Mouse (Mus musculus) heart, embryonic 10.5 days (tissue): ENCODE data around the gene Camk2g. TPM values are rescaled to one million over a fixed set of nuclear protein-coding genes. Genes with fewer than 3 reads are reported as not detected.

Source experiments
- DNase-seq: peaks from one replicate; pipeline ENCODE4 v3.0.0-alpha.2; 2017; ENCODE audit warnings: low spot score
- H3K27ac ChIP-seq: fragments of 300-500 bp; sonication (generic); 2 replicates; pipeline ENCODE4 v1.5.1; 2016; ENCODE audit warnings: mild to moderate bottlenecking
- H3K27me3 ChIP-seq: fragments of 300-500 bp; sonication (generic); 2 replicates; pipeline ENCODE4 v1.6.1; 2016; ENCODE audit warnings: mild to moderate bottlenecking; ENCODE audit not compliant: poor library complexity, insufficient read depth, severe bottlenecking
- H3K36me3 ChIP-seq: fragments of 300-500 bp; sonication (generic); 2 replicates; pipeline ENCODE4 v1.6.1; 2016; ENCODE audit warnings: mild to moderate bottlenecking, moderate library complexity
- H3K4me1 ChIP-seq: fragments of 300-500 bp; sonication (generic); 2 replicates; pipeline ENCODE4 v1.6.1; 2016; ENCODE audit warnings: mild to moderate bottlenecking
- H3K4me3 ChIP-seq: fragments of 300-500 bp; sonication (generic); 2 replicates; pipeline ENCODE4 v1.5.1; 2016; ENCODE audit warnings: mild to moderate bottlenecking, moderate library complexity
- H3K9me3 ChIP-seq: fragments of 300-500 bp; sonication (generic); 2 replicates; pipeline ENCODE4 v1.6.1; 2016; ENCODE audit warnings: mild to moderate bottlenecking, moderate library complexity
- WGBS: fragments of 180-500 bp; shearing (Covaris S2); methylation state at CpG from one replicate; pipeline ENCODE4 v1.1.7; 2016; 5-methylcytosine and 5-hydroxymethylcytosine counted together
- polyA plus RNA-seq: library from polyadenylated mRNA; unstranded; fragments of >200 nt; fragmentation: Nextera tagmentation; extraction: Ambion mirVana; gene quantifications from 2 replicates; pipeline ENCODE4 v1.2.1, GENCODE M21; 2016

Camk2g gene
- polyA plus RNA-seq, 1 experiment from 2014 or later: 65.3 TPM

DNA sequence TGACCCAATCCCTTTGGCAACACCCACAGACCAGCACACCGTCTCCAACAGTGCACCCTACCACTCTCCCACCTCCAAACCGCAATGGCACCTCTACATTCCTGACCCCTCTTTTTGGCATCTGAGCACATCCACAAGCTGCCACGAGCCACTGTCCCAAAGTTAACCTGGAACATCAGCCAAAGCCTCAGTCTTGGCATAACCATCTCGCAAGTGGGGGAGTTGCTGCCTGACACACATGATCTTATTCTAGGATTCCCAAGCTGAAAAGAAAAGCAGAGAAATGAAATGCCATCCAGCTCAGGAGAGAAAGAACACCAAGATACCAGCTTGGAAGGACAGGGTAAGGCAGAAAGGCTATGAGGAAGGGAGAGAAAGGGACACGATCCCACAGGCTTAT is 3.4 kb downstream of the Camk2g start:
- Histone ChIP-seq H3K36me3 (peaks cover 63% of the 10 kb centered on the region), H3K9me3 (no peaks in the 10 kb centered on the region), H3K4me1 (peaks cover 75% of the 10 kb centered on the region), H3K27me3 (no peaks in the 10 kb centered on the region), H3K27ac (no peak overlapping the region), H3K4me3 (no peak overlapping the region)
- DNase-seq: no peak
- WGBS: 89% methylated on average over 5 of the region's 5 CpGs

DNA sequence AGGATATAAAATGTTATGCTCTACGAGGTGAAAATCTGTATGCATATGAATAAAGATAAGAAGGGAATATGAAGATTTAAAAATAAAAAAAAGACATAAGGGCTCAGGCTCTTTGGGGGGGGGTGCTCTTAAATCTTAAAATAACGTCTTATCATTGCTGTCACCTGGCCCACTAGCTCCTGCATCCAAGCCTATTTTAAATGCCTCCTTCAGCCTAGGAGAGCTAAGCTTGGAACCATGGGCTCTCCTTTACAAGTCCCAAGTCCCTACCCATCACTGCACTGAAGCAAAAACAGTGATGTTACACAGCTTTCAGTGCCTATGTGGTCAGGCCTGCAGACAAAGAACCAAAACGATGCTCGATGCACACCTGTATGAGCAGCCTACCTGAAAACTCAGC is 4.3 kb downstream of the Camk2g start:
- Histone ChIP-seq H3K27ac (no peak overlapping the region), H3K36me3 (peaks cover 72% of the 10 kb centered on the region), H3K27me3 (no peaks in the 10 kb centered on the region), H3K4me1 (peaks cover 75% of the 10 kb centered on the region), H3K4me3 (no peak overlapping the region), H3K9me3 (no peaks in the 10 kb centered on the region)
- DNase-seq: no peak
- WGBS: 89% methylated on average over 4 of the region's 4 CpGs

DNA sequence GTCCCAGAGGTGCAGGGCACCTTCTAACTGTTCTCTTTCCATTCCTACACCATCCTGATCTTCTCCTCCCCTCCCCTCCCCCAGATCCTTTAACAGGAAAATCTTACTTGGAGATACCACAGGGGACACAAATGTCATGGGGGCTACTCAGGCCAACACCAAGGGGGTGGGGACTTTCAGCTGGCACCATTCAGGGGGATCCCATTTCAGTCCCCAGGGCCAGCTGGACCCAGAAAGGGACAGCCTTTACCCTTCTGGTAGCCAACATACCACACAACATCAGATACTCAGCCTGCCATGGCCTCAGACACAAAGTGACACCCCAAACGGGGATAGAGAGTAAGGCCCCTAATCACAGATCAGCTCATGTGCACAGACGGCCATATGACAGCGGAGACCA is 5.7 kb downstream of the Camk2g start:
- H3K27ac ChIP-seq: 0 out of 2 replicates have a peak overlapping the region, but pooled peaks have one; percentile 83
- 76% methylated on average over 3 of the region's 3 CpGs for WGBS
- peaks cover 86% of the 10 kb centered on the region for H3K36me3 ChIP-seq
- no peak overlapping the region for H3K4me3 ChIP-seq
- no peaks in the 10 kb centered on the region for H3K27me3 ChIP-seq
- no peaks in the 10 kb centered on the region for H3K9me3 ChIP-seq
- peaks cover 76% of the 10 kb centered on the region for H3K4me1 ChIP-seq
- DNase-seq: no peak

DNA sequence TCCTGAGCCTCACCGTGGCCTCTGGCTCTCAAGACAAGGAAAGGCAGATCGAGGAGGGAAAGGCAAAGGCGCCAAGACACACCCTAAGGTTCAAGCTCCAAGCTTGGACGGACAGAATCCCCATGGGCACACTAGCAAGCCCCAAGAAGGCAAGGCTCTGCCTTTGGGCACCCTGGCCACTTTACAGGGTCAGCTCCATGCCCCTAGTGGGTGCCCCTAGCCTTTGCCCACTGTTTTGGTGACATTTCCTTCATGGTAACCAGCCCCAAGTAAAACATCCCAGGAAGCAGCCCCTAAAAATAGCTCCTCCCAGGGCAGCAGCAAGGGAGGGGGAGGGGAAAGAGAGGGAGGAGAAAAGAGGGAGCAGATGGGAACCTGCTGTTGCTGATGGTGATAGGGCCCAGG is 7.3 kb downstream of the Camk2g start:
- Histone ChIP-seq H3K9me3 (no peaks in the 10 kb centered on the region), H3K4me1 (peaks cover 67% of the 10 kb centered on the region), H3K27me3 (no peaks in the 10 kb centered on the region), H3K4me3 (0 out of 2 replicates have a peak overlapping the region, but pooled peaks have one; percentile 32), H3K36me3 (peaks cover 91% of the 10 kb centered on the region), H3K27ac (peak overlapping the region; percentile 83)
- 61% methylated on average over 4 of the region's 4 CpGs for WGBS
- DNase-seq: no peak

DNA sequence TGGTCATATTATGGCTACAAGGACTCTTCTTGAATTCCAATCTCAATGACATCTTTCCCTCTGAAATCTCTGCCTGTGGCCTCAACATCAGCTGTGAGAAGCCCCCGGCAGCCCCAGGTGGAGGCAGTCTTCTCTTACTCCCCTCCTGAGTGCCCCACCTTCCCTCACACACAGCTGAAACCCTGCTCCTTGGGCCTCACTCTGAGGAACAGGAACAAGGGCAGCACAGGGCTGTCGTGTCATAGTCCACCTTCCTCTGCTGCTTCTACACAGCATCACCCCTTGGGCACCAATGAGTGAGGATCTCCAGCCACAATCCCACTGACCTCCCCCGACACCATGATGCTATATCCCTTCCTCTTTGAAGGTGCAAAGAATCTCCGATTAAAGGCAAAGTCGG is 7.9 kb downstream of the Camk2g start:
- Histone ChIP-seq H3K27me3 (no peaks in the 10 kb centered on the region), H3K9me3 (no peaks in the 10 kb centered on the region), H3K4me1 (peaks cover 68% of the 10 kb centered on the region), H3K27ac (peak overlapping the region; percentile 83), H3K36me3 (peaks cover 90% of the 10 kb centered on the region), H3K4me3 (0 out of 2 replicates have a peak overlapping the region, but pooled peaks have one; percentile 32)
- WGBS: 79% methylated on average over 5 of the region's 5 CpGs
- no peak for DNase-seq

DNA sequence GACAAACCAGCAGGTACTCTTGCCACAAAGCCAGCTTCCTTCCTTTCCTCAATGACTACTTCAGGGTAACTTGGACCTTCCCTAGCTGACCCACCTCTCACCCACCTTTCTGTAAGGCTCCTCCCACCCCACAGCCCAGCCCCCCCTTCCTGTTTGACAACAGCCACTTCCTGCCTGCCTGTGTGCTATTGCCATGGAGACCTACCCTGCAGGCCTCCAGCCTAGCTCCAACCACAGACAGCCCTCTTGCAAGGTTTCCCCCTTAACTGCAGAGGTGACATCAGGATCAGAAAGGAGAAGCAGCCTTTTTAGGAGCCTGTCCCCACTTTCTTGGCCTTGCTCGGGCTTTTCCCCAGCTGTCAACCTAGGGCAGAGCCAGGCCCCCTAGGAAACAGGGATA is 8.7 kb downstream of the Camk2g start:
- peak overlapping the region; percentile 83 for H3K27ac ChIP-seq

DNA sequence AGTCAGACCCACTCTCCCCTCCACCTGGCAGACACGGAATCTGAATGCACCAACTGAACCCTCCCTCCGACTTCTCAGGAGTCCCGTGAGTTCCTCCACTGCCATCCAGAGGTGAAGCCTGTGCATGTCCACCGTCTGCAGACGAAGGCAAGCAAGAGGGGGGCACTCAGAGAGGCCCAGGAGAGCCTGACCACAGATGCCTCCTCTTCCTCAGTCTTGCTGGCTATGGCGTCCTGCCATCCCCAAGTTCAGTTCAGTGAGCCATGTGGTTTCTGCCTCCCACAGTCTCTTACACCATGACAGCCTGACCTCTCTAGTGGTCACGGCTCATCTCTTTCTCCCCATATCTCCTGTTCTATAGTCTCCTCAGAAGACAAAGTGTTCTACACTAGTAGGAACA is 9.2 kb downstream of the Camk2g start:
- DNase-seq: no peak
- Histone ChIP-seq H3K36me3 (peaks cover 83% of the 10 kb centered on the region), H3K9me3 (no peaks in the 10 kb centered on the region), H3K4me3 (no peak overlapping the region), H3K27ac (no peak overlapping the region), H3K27me3 (no peaks in the 10 kb centered on the region), H3K4me1 (peaks cover 56% of the 10 kb centered on the region)
- 77% methylated on average over 7 of the region's 7 CpGs for WGBS

More for the DNA sequence above, 8.7 kb downstream of the Camk2g start:
- Histone ChIP-seq H3K27me3 (no peaks in the 10 kb centered on the region), H3K9me3 (no peaks in the 10 kb centered on the region), H3K4me3 (no peak overlapping the region), H3K4me1 (peaks cover 62% of the 10 kb centered on the region), H3K36me3 (peaks cover 88% of the 10 kb centered on the region)
- DNase-seq: no peak
- WGBS: 57% methylated on average over 1 of the region's 1 CpGs

DNA sequence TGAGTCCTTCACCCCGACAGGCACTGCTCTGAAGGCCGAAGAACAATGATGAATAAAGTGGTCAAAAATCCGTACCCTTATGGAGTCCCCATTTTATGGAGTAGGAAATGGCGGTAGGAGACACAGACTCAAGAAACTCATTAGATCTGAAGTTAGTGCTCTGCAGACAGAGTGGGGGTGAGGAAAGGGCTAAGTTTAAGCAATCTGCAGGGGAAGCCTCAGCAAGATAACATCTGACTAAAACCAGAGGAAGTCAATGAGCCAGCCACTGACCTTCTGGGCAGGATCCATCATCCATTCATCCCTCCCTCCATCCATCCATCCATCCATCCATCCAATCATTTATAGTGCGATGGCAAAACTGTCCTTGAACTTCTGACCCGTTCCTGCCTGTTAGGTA is 10.4 kb downstream of the Camk2g start:
- no peaks in the 10 kb centered on the region for H3K9me3 ChIP-seq
- no peak for DNase-seq
- H3K27ac ChIP-seq: 0 out of 2 replicates have a peak overlapping the region, but pooled peaks have one; percentile 47
- WGBS: 93% methylated on average over 6 of the region's 6 CpGs
- H3K27me3 ChIP-seq: no peaks in the 10 kb centered on the region
- peaks cover 56% of the 10 kb centered on the region for H3K4me1 ChIP-seq
- peaks cover 81% of the 10 kb centered on the region for H3K36me3 ChIP-seq
- no peak overlapping the region for H3K4me3 ChIP-seq

DNA sequence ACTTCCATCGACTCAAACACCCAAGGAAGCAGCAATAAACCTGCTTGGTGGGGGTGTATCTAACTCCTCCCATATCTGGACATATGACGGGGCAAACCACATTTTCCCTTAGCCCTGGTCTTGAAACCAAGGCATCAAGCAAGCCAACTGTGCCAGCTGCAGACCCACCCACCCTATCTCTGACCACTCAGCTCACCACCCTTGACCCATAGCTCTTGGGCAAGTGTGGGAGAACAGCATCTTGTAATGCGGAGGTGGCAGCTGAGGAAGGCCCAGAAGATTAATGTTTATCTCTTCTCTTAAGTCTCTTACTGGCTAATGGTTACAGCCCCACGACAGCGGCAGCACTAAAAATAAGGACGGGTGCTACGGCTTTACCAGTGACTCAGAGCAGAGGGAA is 11.0 kb downstream of the Camk2g start:
- peaks cover 81% of the 10 kb centered on the region for H3K36me3 ChIP-seq
- no peaks in the 10 kb centered on the region for H3K27me3 ChIP-seq
- peaks cover 50% of the 10 kb centered on the region for H3K4me1 ChIP-seq
- 78% methylated on average over 7 of the region's 7 CpGs for WGBS
- H3K27ac ChIP-seq: 0 out of 2 replicates have a peak overlapping the region, but pooled peaks have one; percentile 47
- H3K4me3 ChIP-seq: no peak overlapping the region
- no peaks in the 10 kb centered on the region for H3K9me3 ChIP-seq
- DNase-seq: no peak

DNA sequence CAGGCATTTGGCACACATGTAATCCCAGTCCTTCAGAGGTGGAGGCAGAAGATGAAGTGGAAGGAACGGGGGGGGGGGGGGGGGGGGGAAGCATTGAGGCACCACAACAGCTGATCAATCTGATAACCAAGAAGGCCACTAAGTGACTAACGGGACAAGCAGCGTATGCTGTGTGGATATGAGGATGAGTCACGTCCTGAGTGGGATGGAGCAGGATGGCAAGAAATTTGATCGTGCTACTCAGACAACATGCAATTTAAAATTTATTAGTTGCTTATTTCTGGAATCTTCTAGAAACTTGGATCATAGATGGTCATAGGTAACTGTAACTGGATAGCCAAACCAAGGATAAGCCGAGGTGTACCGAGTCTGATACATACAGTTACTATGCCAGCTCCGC is 13.7 kb downstream of the Camk2g start:
- no peak for DNase-seq
- Histone ChIP-seq H3K9me3 (no peaks in the 10 kb centered on the region), H3K27ac (no peak overlapping the region), H3K36me3 (peaks cover 80% of the 10 kb centered on the region), H3K27me3 (no peaks in the 10 kb centered on the region), H3K4me3 (no peak overlapping the region), H3K4me1 (peaks cover 36% of the 10 kb centered on the region)
- WGBS: 83% methylated on average over 8 of the region's 8 CpGs

DNA sequence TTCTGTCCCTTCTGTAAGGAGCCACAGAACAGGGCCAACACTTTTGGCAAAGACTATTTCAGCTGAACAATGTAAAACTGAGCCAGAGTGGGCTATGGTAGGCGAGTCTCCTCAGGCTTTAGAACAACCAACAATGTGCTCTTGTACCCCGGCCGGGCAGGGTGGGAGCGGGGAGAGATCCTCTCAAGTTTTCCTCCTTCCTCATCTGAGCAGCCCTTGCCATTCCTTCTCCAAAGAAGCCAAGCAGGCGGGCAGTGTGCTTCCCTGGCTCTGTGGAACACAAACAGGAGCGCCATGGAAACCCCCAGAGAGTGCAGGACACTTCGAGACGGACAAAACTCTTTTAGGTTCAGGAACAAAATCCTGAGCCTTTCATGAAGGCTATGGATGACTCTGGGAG is 15.4 kb downstream of the Camk2g start:
- H3K27ac ChIP-seq: no peak overlapping the region
- WGBS: 91% methylated on average over 8 of the region's 8 CpGs
- H3K36me3 ChIP-seq: peaks cover 63% of the 10 kb centered on the region

DNA sequence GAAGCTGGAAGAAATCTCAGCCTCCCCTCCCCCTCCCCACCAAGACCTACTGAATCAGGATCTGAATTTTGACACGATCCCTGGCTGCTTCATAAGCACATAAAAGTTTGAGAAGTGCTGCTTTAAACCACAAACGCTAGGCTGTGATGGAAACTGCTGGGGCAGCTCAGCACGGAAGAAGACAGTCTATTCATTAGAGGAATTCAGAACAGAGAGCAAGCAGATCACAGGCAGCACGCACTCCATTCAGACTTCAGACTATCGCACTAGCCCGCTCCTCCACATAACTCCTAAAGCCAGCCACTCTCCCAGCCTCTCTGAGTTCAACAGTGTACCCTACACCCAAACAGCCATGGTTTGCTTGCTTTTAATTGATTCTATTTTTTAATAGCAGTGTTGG is 18.2 kb downstream of the Camk2g start:
- no peak for DNase-seq
- peaks cover 47% of the 10 kb centered on the region for H3K36me3 ChIP-seq
- 53% methylated on average over 6 of the region's 6 CpGs for WGBS
- no peaks in the 10 kb centered on the region for H3K27me3 ChIP-seq
- H3K27ac ChIP-seq: 0 out of 2 replicates have a peak overlapping the region, but pooled peaks have one; percentile 49
- no peaks in the 10 kb centered on the region for H3K9me3 ChIP-seq
- H3K4me3 ChIP-seq: no peak overlapping the region
- H3K4me1 ChIP-seq: peaks cover 36% of the 10 kb centered on the region

More for the DNA sequence above, 15.4 kb downstream of the Camk2g start:
- DNase-seq: no peak
- Histone ChIP-seq H3K4me3 (no peak overlapping the region), H3K4me1 (peaks cover 33% of the 10 kb centered on the region), H3K9me3 (no peaks in the 10 kb centered on the region), H3K27me3 (no peaks in the 10 kb centered on the region)

DNA sequence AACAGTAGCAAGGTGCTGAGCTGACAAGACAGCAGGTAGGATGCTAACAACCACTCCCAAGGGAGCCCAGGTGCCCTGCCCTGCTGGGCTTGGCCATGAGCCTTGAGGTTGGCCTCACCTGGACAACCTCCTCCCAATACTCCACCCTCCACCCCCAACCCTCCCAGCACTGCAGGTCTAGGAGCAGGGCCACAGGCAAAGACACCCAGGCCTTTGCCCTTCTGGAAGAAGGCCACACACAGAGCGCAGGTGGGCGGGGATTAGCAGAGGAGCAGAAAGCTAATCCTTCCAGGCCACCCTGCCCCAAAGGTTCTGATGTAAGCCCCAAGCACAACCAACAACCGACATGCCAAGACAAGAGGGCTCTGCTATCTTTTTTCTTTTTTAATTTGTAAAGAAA is 20.5 kb downstream of the Camk2g start:
- Histone ChIP-seq H3K4me1 (peaks cover 43% of the 10 kb centered on the region), H3K9me3 (no peaks in the 10 kb centered on the region), H3K4me3 (no peak overlapping the region), H3K36me3 (peaks cover 54% of the 10 kb centered on the region), H3K27ac (peak overlapping the region; percentile 54; the same call in 1 of the 2 replicates), H3K27me3 (no peaks in the 10 kb centered on the region)
- no peak for DNase-seq
- WGBS: 57% methylated on average over 3 of the region's 3 CpGs

DNA sequence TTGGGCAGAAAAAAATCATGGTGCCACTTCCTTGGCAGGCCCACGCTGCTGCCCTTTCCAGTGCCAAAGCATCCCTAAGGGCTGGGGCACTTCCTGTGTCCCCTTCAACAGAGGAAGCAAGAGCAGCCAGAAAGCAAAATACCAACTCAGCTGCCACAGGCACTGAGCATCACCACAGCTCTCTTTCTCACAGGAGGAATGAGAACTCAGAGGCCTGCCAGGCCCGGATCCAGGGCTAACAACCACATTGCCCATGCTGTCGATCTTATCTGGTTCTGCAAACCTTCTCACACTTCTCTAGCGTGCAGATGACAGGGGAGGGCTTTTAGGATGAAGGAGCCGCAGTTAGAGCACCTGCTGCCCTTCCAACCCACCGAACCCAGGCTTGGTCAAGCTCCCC is 21.1 kb downstream of the Camk2g start:
- WGBS: 52% methylated on average over 6 of the region's 6 CpGs
- Histone ChIP-seq H3K4me3 (no peak overlapping the region), H3K27me3 (no peaks in the 10 kb centered on the region), H3K9me3 (no peaks in the 10 kb centered on the region), H3K27ac (peak overlapping the region; percentile 54), H3K4me1 (peaks cover 48% of the 10 kb centered on the region), H3K36me3 (peaks cover 54% of the 10 kb centered on the region)
- no peak for DNase-seq
